Mouse (Mus musculus) hindbrain, postnatal 0 days (tissue): Measurements from ENCODE around the gene Mutyh. TPM values are rescaled to one million over a fixed set of nuclear protein-coding genes. Genes with fewer than 3 reads are reported as not detected.
A peak's percentile ranks its signal among the peaks of the same experiment; 100 is the strongest.

Source experiments
- ATAC-seq: fragments of 200-750 bp; cut with Nextera tagmentation; 2 replicates; pipeline ENCODE4 v1.8.0; 2017; ENCODE audit warnings: mild to moderate bottlenecking, moderate TSS enrichment, moderate library complexity
- DNase-seq: peaks from one replicate; pipeline ENCODE4 v3.0.0-alpha.2; 2015; ENCODE audit warnings: low spot score
- H3K27ac ChIP-seq: fragments of 300-500 bp; sonication (generic); 2 replicates; pipeline ENCODE4 v1.5.1; 2014; ENCODE audit warnings: mild to moderate bottlenecking
- H3K27me3 ChIP-seq: fragments of 300-500 bp; sonication (generic); 2 replicates; pipeline ENCODE4 v1.6.1; 2014; ENCODE audit warnings: low read length, mixed read lengths; ENCODE audit not compliant: insufficient read depth
- H3K36me3 ChIP-seq: fragments of 300-500 bp; sonication (generic); 2 replicates; pipeline ENCODE4 v1.6.1; 2014; ENCODE audit warnings: low read length, mixed read lengths; ENCODE audit not compliant: insufficient read depth
- H3K4me1 ChIP-seq: fragments of 300-500 bp; sonication (generic); 2 replicates; pipeline ENCODE4 v1.6.1; 2014; ENCODE audit warnings: antibody characterized with exemption, low read length, mixed read lengths; ENCODE audit not compliant: insufficient read depth
- H3K4me2 ChIP-seq: fragments of 300-500 bp; sonication (generic); 2 replicates; pipeline ENCODE4 v1.6.1; 2014; ENCODE audit warnings: low read depth, mild to moderate bottlenecking, low read length, moderate library complexity, mixed read lengths
- H3K4me3 ChIP-seq: fragments of 300-500 bp; sonication (generic); 2 replicates; pipeline ENCODE4 v1.5.1; 2014; ENCODE audit warnings: low read length
- H3K9ac ChIP-seq: fragments of 300-500 bp; sonication (generic); replicated peaks from 2 replicates; pipeline ENCODE4 v1.6.1; 2014; ENCODE audit warnings: mild to moderate bottlenecking, low read length, moderate library complexity, mixed read lengths
- H3K9me3 ChIP-seq: fragments of 300-500 bp; sonication (generic); 2 replicates; pipeline ENCODE4 v1.6.1; 2016; ENCODE audit warnings: low read length, mixed read lengths
- CTCF ChIP-seq: IDR thresholded peaks from 2 replicates; pipeline ENCODE4 v1.5.1; 2016; ENCODE audit warnings: antibody characterized with exemption, control low read depth, low read depth
- WGBS: fragments of 180-500 bp; shearing (Covaris S2); extraction: QIAGEN DNeasy Blood & Tissue Kit; methylation state at CpG from one replicate; pipeline ENCODE4 v1.1.7; 2014; 5-methylcytosine and 5-hydroxymethylcytosine counted together
- polyA plus RNA-seq: library from polyadenylated mRNA; unstranded; fragments of >200 nt; fragmentation: Nextera tagmentation; extraction: Ambion mirVana; gene quantifications from 2 replicates; pipeline ENCODE4 v1.2.1, GENCODE M21; 2015
- total RNA-seq: library from RNA; depleted of rRNA; stranded (reverse); fragments of >200 nt; gene quantifications from 2 replicates; pipeline ENCODE4 v1.2.3, GENCODE M21; 2014

Mutyh gene
- total and polyA plus RNA-seq, 2 experiments from 2014 or later = 5.6 to 12.5 TPM

GRCm38 (mm10) chr4:116819968-116820901 is 12.7 kb downstream of the Mutyh start:
- Histone ChIP-seq H3K36me3 (no peaks in the 10 kb centered on the region), H3K9ac (peak overlapping the region; percentile 51; the same call in 1 of the 2 replicates), H3K4me1 (peaks cover 14% of the 10 kb centered on the region; the same call in 1 of the 2 replicates), H3K27ac (no peak overlapping the region), H3K9me3 (no peaks in the 10 kb centered on the region), H3K4me3 (peak overlapping the region; percentile 40), H3K4me2 (peak overlapping the region; percentile 87), H3K27me3 (no peaks in the 10 kb centered on the region)
- no peak for ATAC-seq
- WGBS = 25% methylated on average over 32 of the region's 32 CpGs
- no peak for DNase-seq
- TF ChIP-seq CTCF = no peak

- DNase-seq (peak; percentile 62), ATAC-seq (peak; percentile 74)
- WGBS = under 1% methylated on average over 51 of the region's 51 CpGs
- Histone ChIP-seq H3K27ac (no peak overlapping the region), H3K27me3 (no peaks in the 10 kb centered on the region), H3K36me3 (no peaks in the 10 kb centered on the region), H3K9me3 (no peaks in the 10 kb centered on the region), H3K4me3 (peak overlapping the region; percentile 40), H3K4me1 (peaks cover 15% of the 10 kb centered on the region; the same call in 1 of the 2 replicates), H3K9ac (peak overlapping the region; percentile 51), H3K4me2 (peak overlapping the region; percentile 87)
- TF ChIP-seq CTCF = peak; percentile 62
These were observed 13.6 kb downstream of the Mutyh start for GRCm38 (mm10) chr4:116820902-116821693.

- Histone ChIP-seq H3K27me3 (no peaks in the 10 kb centered on the region), H3K36me3 (no peaks in the 10 kb centered on the region), H3K4me2 (peak within 1 kb of the TSS; percentile 87), H3K27ac (no peak within 1 kb of the TSS), H3K9me3 (no peaks in the 10 kb centered on the region), H3K4me1 (peaks cover 15% of the 10 kb centered on the region; the same call in 1 of the 2 replicates), H3K4me3 (peak within 1 kb of the TSS; percentile 40), H3K9ac (peak within 1 kb of the TSS; percentile 51)
- no peak for TF ChIP-seq CTCF
- DNase-seq = no peak
- ATAC-seq = no peak
- WGBS = 13% methylated on average over 9 of the region's 9 CpGs
These were observed 14.1 kb downstream of the Mutyh start, which contains the start of gene Hpdl for GRCm38 (mm10) chr4:116821694-116822016. Gene Hpdl (minus strand): TSS chr4:116821707.

- Histone ChIP-seq H3K4me2 (peak overlapping the region; percentile 70), H3K4me1 (peaks cover 15% of the 10 kb centered on the region; the same call in 1 of the 2 replicates), H3K4me3 (peak overlapping the region; percentile 51), H3K9ac (peak overlapping the region; percentile 61), H3K36me3 (no peaks in the 10 kb centered on the region), H3K27ac (peak overlapping the region; percentile 80), H3K9me3 (no peaks in the 10 kb centered on the region), H3K27me3 (no peaks in the 10 kb centered on the region)
- ATAC-seq (peak; percentile 78), DNase-seq (peak; percentile 84)
- no peak for TF ChIP-seq CTCF
- under 1% methylated on average over 29 of the region's 29 CpGs for WGBS
These were observed 17.1 kb downstream of the Mutyh start for GRCm38 (mm10) chr4:116824541-116825004.

GRCm38 (mm10) chr4:116827819-116828218 is 20.3 kb downstream of the Mutyh start:
- Histone ChIP-seq H3K4me1 (0 out of 2 replicates have a peak, but pooled peaks cover 5% of the 10 kb centered on the region), H3K36me3 (no peaks in the 10 kb centered on the region), H3K27ac (no peak overlapping the region), H3K4me2 (no peak overlapping the region), H3K27me3 (no peaks in the 10 kb centered on the region), H3K4me3 (no peak overlapping the region), H3K9me3 (no peaks in the 10 kb centered on the region), H3K9ac (no peak overlapping the region)
- under 1% methylated on average over 4 of the region's 4 CpGs for WGBS
- DNase-seq (peak; percentile 87), ATAC-seq (peak; percentile 69)
- TF ChIP-seq CTCF = peak; percentile 81

GRCm38 (mm10) chr4:116829364-116830069 is 22.0 kb downstream of the Mutyh start:
- H3K36me3 ChIP-seq = no peaks in the 10 kb centered on the region
- no peak overlapping the region for H3K4me3 ChIP-seq
- H3K4me1 ChIP-seq = 0 out of 2 replicates have a peak, but pooled peaks cover 5% of the 10 kb centered on the region
- H3K27me3 ChIP-seq = no peaks in the 10 kb centered on the region
- DNase-seq (no peak), ATAC-seq (no peak)
- no peak overlapping the region for H3K27ac ChIP-seq
- H3K9ac ChIP-seq = 0 out of 2 replicates have a peak overlapping the region, but pooled peaks have one; percentile 13
- TF ChIP-seq CTCF = no peak
- H3K4me2 ChIP-seq = no peak overlapping the region
- WGBS = 41% methylated on average over 6 of the region's 6 CpGs
- H3K9me3 ChIP-seq = no peaks in the 10 kb centered on the region
